Mouse (Mus musculus): Measurements from ENCODE around the gene Raph1. TPM values are rescaled to one million over a fixed set of nuclear protein-coding genes. Genes with fewer than 3 reads are reported as not detected.
"Not testable (repeated sequence)": the region's sequence is repeated elsewhere in the genome, so short reads cannot be mapped to it uniquely, and the experiment has no call there.

Raph1 gene
- polyA plus RNA-seq, 1 experiment = 13.8 TPM

GRCm38 (mm10) chr1:60565270-60565920, 1.5 kb downstream of the Raph1 start:
- DNase-seq (ENCODE audit: low read depth) = no peak

GRCm38 (mm10) chr1:60564691-60565090, 2.2 kb downstream of the Raph1 start:
- no peak for DNase-seq (ENCODE audit: low read depth)

- no peak for DNase-seq (ENCODE audit: low read depth)
These were observed 3.9 kb downstream of the Raph1 start for GRCm38 (mm10) chr1:60563021-60563420.

- DNase-seq (ENCODE audit: low read depth) = no peak
These were observed 23.2 kb downstream of the Raph1 start for GRCm38 (mm10) chr1:60543681-60544080.

- DNase-seq (ENCODE audit: low read depth) = no peak
These were observed 27.6 kb downstream of the Raph1 start for GRCm38 (mm10) chr1:60539272-60539671.

- DNase-seq (ENCODE audit: low read depth) = no peak
These were observed 32.0 kb downstream of the Raph1 start for GRCm38 (mm10) chr1:60534932-60535331.

- no peak for DNase-seq (ENCODE audit: low read depth)
These were observed 36.3 kb downstream of the Raph1 start for GRCm38 (mm10) chr1:60530636-60531035.

- DNase-seq (ENCODE audit: low read depth) = no peak
These were observed 36.8 kb downstream of the Raph1 start for GRCm38 (mm10) chr1:60530107-60530506.

GRCm38 (mm10) chr1:60510584-60510983, 56.3 kb downstream of the Raph1 start:
- DNase-seq (ENCODE audit: low read depth) = no peak

GRCm38 (mm10) chr1:60503456-60503855, 63.4 kb downstream of the Raph1 start:
- no peak for DNase-seq (ENCODE audit: low read depth)

- DNase-seq (ENCODE audit: low read depth) = no peak
These were observed 73.5 kb downstream of the Raph1 start for GRCm38 (mm10) chr1:60493421-60493820.

- DNase-seq (ENCODE audit: low read depth) = no peak
These were observed 74.5 kb downstream of the Raph1 start for GRCm38 (mm10) chr1:60492404-60492803.

GRCm38 (mm10) chr1:60490510-60490909, 76.4 kb downstream of the Raph1 start:
- no peak for DNase-seq (ENCODE audit: low read depth)

GRCm38 (mm10) chr1:60489660-60490059, 77.2 kb downstream of the Raph1 start:
- DNase-seq (ENCODE audit: low read depth) = no peak

- no peak for DNase-seq (ENCODE audit: low read depth)
These were observed 78.3 kb downstream of the Raph1 start for GRCm38 (mm10) chr1:60488635-60489034.

GRCm38 (mm10) chr1:60485649-60486048, 81.3 kb downstream of the Raph1 start:
- DNase-seq (ENCODE audit: low read depth) = no peak

GRCm38 (mm10) chr1:60482881-60483280, 84.0 kb downstream of the Raph1 start:
- DNase-seq (ENCODE audit: low read depth) = no peak

GRCm38 (mm10) chr1:60481561-60481960, 85.3 kb downstream of the Raph1 start:
- no peak for DNase-seq (ENCODE audit: low read depth)

- no peak for DNase-seq (ENCODE audit: low read depth)
These were observed 96.4 kb downstream of the Raph1 start for GRCm38 (mm10) chr1:60470541-60470940.

- DNase-seq (ENCODE audit: low read depth) = no peak
These were observed 97.4 kb downstream of the Raph1 start for GRCm38 (mm10) chr1:60469491-60469890.

GRCm38 (mm10) chr1:60460623-60461022, 106.3 kb downstream of the Raph1 start:
- DNase-seq (ENCODE audit: low read depth) = no peak

- no peak for DNase-seq (ENCODE audit: low read depth)
These were observed 117.0 kb downstream of the Raph1 start for GRCm38 (mm10) chr1:60449896-60450295.

- peak; percentile 26 for DNase-seq (ENCODE audit: low read depth)
These were observed 119.8 kb downstream of the Raph1 start for GRCm38 (mm10) chr1:60447067-60447466.

- not testable (repeated sequence) for DNase-seq (ENCODE audit: low read depth)
These were observed 125.5 kb downstream of the Raph1 start for GRCm38 (mm10) chr1:60441438-60441837.
